Mouse (Mus musculus) neural tube, embryonic 15.5 days (tissue): Measurements from ENCODE around the gene Pclaf. TPM values are rescaled to one million over a fixed set of nuclear protein-coding genes. Genes with fewer than 3 reads are reported as not detected.
A peak's percentile ranks its signal among the peaks of the same experiment; 100 is the strongest.

Experiments used
- ATAC-seq: fragments of 200-750 bp; cut with Nextera tagmentation; 2 replicates; pipeline ENCODE4 v1.8.0; 2017; ENCODE audit warnings: mild to moderate bottlenecking, moderate TSS enrichment, moderate library complexity; ENCODE audit not compliant: low FRiP score
- H3K27ac ChIP-seq: fragments of 300-500 bp; sonication (generic); replicated peaks from 2 replicates; pipeline ENCODE4 v1.5.1; 2015; ENCODE audit warnings: mild to moderate bottlenecking, inconsistent platforms
- H3K27me3 ChIP-seq: fragments of 300-500 bp; sonication (generic); replicated peaks from 2 replicates; pipeline ENCODE4 v1.6.1; 2015; ENCODE audit warnings: inconsistent platforms
- H3K36me3 ChIP-seq: fragments of 300-500 bp; sonication (generic); 2 replicates; pipeline ENCODE4 v1.6.1; 2015; ENCODE audit warnings: inconsistent platforms
- H3K4me1 ChIP-seq: fragments of 300-500 bp; sonication (generic); 2 replicates; pipeline ENCODE4 v1.6.1; 2015; ENCODE audit warnings: inconsistent platforms
- H3K4me2 ChIP-seq: fragments of 300-500 bp; sonication (generic); 2 replicates; pipeline ENCODE4 v1.6.1; 2015; ENCODE audit warnings: inconsistent platforms, mild to moderate bottlenecking, moderate library complexity
- H3K4me3 ChIP-seq: fragments of 300-500 bp; sonication (generic); replicated peaks from 2 replicates; pipeline ENCODE4 v1.5.1; 2015; ENCODE audit warnings: mild to moderate bottlenecking, inconsistent platforms
- H3K9ac ChIP-seq: fragments of 300-500 bp; sonication (generic); replicated peaks from 2 replicates; pipeline ENCODE4 v1.6.1; 2015; ENCODE audit warnings: mild to moderate bottlenecking, inconsistent platforms
- H3K9me3 ChIP-seq: fragments of 300-500 bp; sonication (generic); replicated peaks from 2 replicates; pipeline ENCODE4 v1.6.1; 2016; ENCODE audit warnings: inconsistent platforms
- WGBS: fragments of 180-500 bp; shearing (Covaris S2); methylation state at CpG from one replicate; pipeline ENCODE4 v1.1.7; 2015; ENCODE audit warnings: mixed read lengths; 5-methylcytosine and 5-hydroxymethylcytosine counted together
- polyA plus RNA-seq: library from polyadenylated mRNA; unstranded; fragments of >200 nt; fragmentation: Nextera tagmentation; extraction: Ambion mirVana; gene quantifications from 2 replicates; pipeline ENCODE4 v1.2.1, GENCODE M21; 2015

The Pclaf gene
- polyA plus RNA-seq, result 21.2 and 64.0 TPM in 2 replicates

- H3K4me3 ChIP-seq, result peak within 1 kb of the TSS; percentile 40
- H3K9ac ChIP-seq, result peak within 1 kb of the TSS; percentile 37; the same call in 1 of the 2 replicates
- H3K4me2 ChIP-seq, result peak within 1 kb of the TSS; percentile 77
- peaks cover 2% of the 10 kb centered on the region; the same call in 1 of the 2 replicates for H3K36me3 ChIP-seq
- H3K9me3 ChIP-seq, result no peaks in the 10 kb centered on the region
- WGBS, result under 1% methylated on average over 21 of the region's 21 CpGs
- H3K27ac ChIP-seq, result no peak within 1 kb of the TSS
- H3K27me3 ChIP-seq, result no peaks in the 10 kb centered on the region
- ATAC-seq, result peak; percentile 86
- H3K4me1 ChIP-seq, result peaks cover 15% of the 10 kb centered on the region
These were observed at the start of gene Pclaf for GRCm38 (mm10) chr9:65890143-65890628. TSS of gene Pclaf (plus strand) at chr9:65890237.

- no peaks in the 10 kb centered on the region for H3K9me3 ChIP-seq
- peak; percentile 72 for ATAC-seq
- H3K27me3 ChIP-seq, result no peaks in the 10 kb centered on the region
- H3K36me3 ChIP-seq, result 0 out of 2 replicates have a peak, but pooled peaks cover 5% of the 10 kb centered on the region
- 22% methylated on average over 7 of the region's 7 CpGs for WGBS
- H3K4me2 ChIP-seq, result no peak overlapping the region
- peak overlapping the region; percentile 60 for H3K27ac ChIP-seq
- peaks cover 30% of the 10 kb centered on the region for H3K4me1 ChIP-seq
- no peak overlapping the region for H3K4me3 ChIP-seq
- no peak overlapping the region for H3K9ac ChIP-seq
These were observed 45.4 kb upstream of the Pclaf start for GRCm38 (mm10) chr9:65844421-65845165.

- H3K4me1 ChIP-seq, result peaks cover 30% of the 10 kb centered on the region
- no peaks in the 10 kb centered on the region for H3K27me3 ChIP-seq
- H3K9ac ChIP-seq, result no peak overlapping the region
- H3K9me3 ChIP-seq, result no peaks in the 10 kb centered on the region
- H3K4me2 ChIP-seq, result no peak overlapping the region
- H3K27ac ChIP-seq, result no peak overlapping the region
- ATAC-seq, result no peak
- H3K4me3 ChIP-seq, result no peak overlapping the region
- peaks cover 6% of the 10 kb centered on the region; the same call in 1 of the 2 replicates for H3K36me3 ChIP-seq
These were observed 41.9 kb upstream of the Pclaf start for GRCm38 (mm10) chr9:65848154-65848553.

GRCm38 (mm10) chr9:65850203-65850602 is 39.8 kb upstream of the Pclaf start:
- ATAC-seq, result no peak
- Histone ChIP-seq H3K36me3 (peaks cover 8% of the 10 kb centered on the region; the same call in 1 of the 2 replicates), H3K9ac (no peak overlapping the region), H3K27ac (no peak overlapping the region), H3K27me3 (no peaks in the 10 kb centered on the region), H3K4me1 (peaks cover 17% of the 10 kb centered on the region), H3K4me3 (no peak overlapping the region), H3K4me2 (no peak overlapping the region), H3K9me3 (no peaks in the 10 kb centered on the region)
- 15% methylated on average over 1 of the region's 1 CpGs for WGBS

GRCm38 (mm10) chr9:65859656-65860055 is 30.4 kb upstream of the Pclaf start:
- H3K36me3 ChIP-seq, result peaks cover 39% of the 10 kb centered on the region
- no peak overlapping the region for H3K4me2 ChIP-seq
- 63% methylated on average over 1 of the region's 1 CpGs for WGBS
- no peaks in the 10 kb centered on the region for H3K9me3 ChIP-seq
- H3K27ac ChIP-seq, result no peak overlapping the region
- H3K4me3 ChIP-seq, result no peak overlapping the region
- no peaks in the 10 kb centered on the region for H3K4me1 ChIP-seq
- no peaks in the 10 kb centered on the region for H3K27me3 ChIP-seq
- no peak for ATAC-seq
- no peak overlapping the region for H3K9ac ChIP-seq

- peak overlapping the region; percentile 65 for H3K4me2 ChIP-seq
- under 1% methylated on average over 37 of the region's 37 CpGs for WGBS
- peak overlapping the region; percentile 52 for H3K9ac ChIP-seq
- no peaks in the 10 kb centered on the region for H3K27me3 ChIP-seq
- H3K4me1 ChIP-seq, result peaks cover 11% of the 10 kb centered on the region
- peaks cover 9% of the 10 kb centered on the region for H3K36me3 ChIP-seq
- ATAC-seq, result peak; percentile 97
- H3K9me3 ChIP-seq, result no peaks in the 10 kb centered on the region
- H3K27ac ChIP-seq, result peak overlapping the region; percentile 81
- peak overlapping the region; percentile 61 for H3K4me3 ChIP-seq
These were observed 5.3 kb upstream of the Pclaf start for GRCm38 (mm10) chr9:65884564-65885315.

- under 1% methylated on average over 5 of the region's 5 CpGs for WGBS
- Histone ChIP-seq H3K36me3 (peaks cover 2% of the 10 kb centered on the region; the same call in 1 of the 2 replicates), H3K4me3 (peak overlapping the region; percentile 40), H3K9me3 (no peaks in the 10 kb centered on the region), H3K4me1 (peaks cover 10% of the 10 kb centered on the region), H3K27me3 (no peaks in the 10 kb centered on the region), H3K27ac (no peak overlapping the region), H3K9ac (no peak overlapping the region), H3K4me2 (peak overlapping the region; percentile 77)
- ATAC-seq, result no peak
These were observed 1.1 kb downstream of the Pclaf start for GRCm38 (mm10) chr9:65891126-65891525.

- WGBS, result 92% methylated on average over 2 of the region's 2 CpGs
- no peaks in the 10 kb centered on the region for H3K27me3 ChIP-seq
These were observed 6.9 kb downstream of the Pclaf start for GRCm38 (mm10) chr9:65896977-65897376.

GRCm38 (mm10) chr9:65902879-65903278 is 12.8 kb downstream of the Pclaf start:
- Histone ChIP-seq H3K4me1 (peaks cover 5% of the 10 kb centered on the region), H3K36me3 (no peaks in the 10 kb centered on the region), H3K4me3 (no peak overlapping the region), H3K9ac (no peak overlapping the region), H3K4me2 (no peak overlapping the region), H3K9me3 (no peaks in the 10 kb centered on the region), H3K27ac (no peak overlapping the region), H3K27me3 (no peaks in the 10 kb centered on the region)
- ATAC-seq, result no peak
- WGBS, result 88% methylated on average over 3 of the region's 3 CpGs

More at GRCm38 (mm10) chr9:65896977-65897376, 6.9 kb downstream of the Pclaf start:
- Histone ChIP-seq H3K27ac (no peak overlapping the region), H3K4me3 (no peak overlapping the region), H3K9ac (no peak overlapping the region), H3K4me1 (no peaks in the 10 kb centered on the region), H3K4me2 (no peak overlapping the region), H3K36me3 (peaks cover 2% of the 10 kb centered on the region; the same call in 1 of the 2 replicates), H3K9me3 (no peaks in the 10 kb centered on the region)
- ATAC-seq, result no peak

GRCm38 (mm10) chr9:65903419-65903818 is 13.4 kb downstream of the Pclaf start:
- ATAC-seq, result no peak
- H3K27ac ChIP-seq, result no peak overlapping the region
- H3K27me3 ChIP-seq, result no peaks in the 10 kb centered on the region
- no peak overlapping the region for H3K4me3 ChIP-seq
- H3K4me2 ChIP-seq, result no peak overlapping the region
- H3K36me3 ChIP-seq, result no peaks in the 10 kb centered on the region
- peaks cover 8% of the 10 kb centered on the region for H3K4me1 ChIP-seq
- H3K9ac ChIP-seq, result no peak overlapping the region
- no peaks in the 10 kb centered on the region for H3K9me3 ChIP-seq

GRCm38 (mm10) chr9:65908394-65909300 is 18.6 kb downstream of the Pclaf start, which contains the start of the genes Trip4 and Csnk1g1:
TSS of gene Trip4 (minus strand) at chr9:65908794.
TSS of gene Csnk1g1 (plus strand) at chr9:65908924.
- ATAC-seq, result peak; percentile 99
- under 1% methylated on average over 36 of the region's 38 CpGs for WGBS
- Histone ChIP-seq H3K27me3 (no peaks in the 10 kb centered on the region), H3K4me2 (peak within 1 kb of the TSS; percentile 79), H3K4me3 (peak within 1 kb of the TSS; percentile 83), H3K36me3 (no peaks in the 10 kb centered on the region), H3K9me3 (no peaks in the 10 kb centered on the region), H3K27ac (peak within 1 kb of the TSS; percentile 91), H3K4me1 (peaks cover 18% of the 10 kb centered on the region), H3K9ac (peak within 1 kb of the TSS; percentile 79)
